Mouse (Mus musculus): ENCODE data around the gene Zfp120.
"Not testable (repeated sequence)": the region's sequence is repeated elsewhere in the genome, so short reads cannot be mapped to it uniquely, and the experiment has no call there.

Zfp120 gene

DNA sequence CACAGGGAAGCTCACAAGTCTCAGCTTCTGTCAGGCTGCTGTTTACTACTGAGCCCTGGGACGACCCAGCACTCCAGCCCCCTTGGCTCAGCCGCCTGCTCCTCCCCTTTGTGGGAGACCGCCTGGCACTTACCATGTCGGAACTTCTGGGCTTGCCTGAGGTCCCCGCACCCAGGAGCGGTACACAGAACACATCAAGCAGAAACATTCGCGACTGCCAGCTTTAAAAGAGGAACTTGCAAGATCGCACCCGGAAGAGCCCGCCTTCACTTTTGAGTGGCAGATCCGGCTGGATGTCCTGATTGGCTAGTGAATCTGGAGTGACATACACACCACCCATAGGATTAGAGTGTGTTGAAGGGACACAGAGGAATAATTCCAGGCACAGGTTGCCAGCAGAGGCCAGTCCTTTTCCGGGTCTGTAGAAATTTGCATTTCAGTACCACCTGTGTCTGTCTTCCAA lies at the start of gene Zfp120:
Zfp120 (minus strand) TSS at position 274 of the 463 bp plus-strand sequence.
- peak; percentile 92 for DNase-seq

DNA sequence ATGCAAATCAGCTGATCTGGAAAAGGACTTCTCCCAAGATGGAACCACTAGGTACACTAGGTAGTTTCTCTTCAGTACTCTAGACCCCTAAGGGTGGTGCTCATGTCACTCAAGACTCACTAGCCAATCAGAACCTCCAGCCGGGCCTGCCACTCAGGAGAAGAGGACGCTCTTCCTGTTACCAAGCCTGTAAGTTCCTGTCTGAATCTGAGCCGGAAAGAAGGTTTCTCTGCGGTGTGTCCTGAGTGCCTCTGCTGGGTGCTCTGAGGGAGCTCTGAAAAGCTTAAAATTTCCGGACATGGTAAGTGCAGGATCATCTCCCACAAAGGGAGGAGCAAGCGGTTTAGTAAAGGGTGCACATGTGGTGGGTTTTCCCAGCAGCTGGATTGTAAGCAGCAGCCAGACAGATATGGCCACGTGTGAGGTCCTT lies 45.1 kb upstream of the Zfp120 start, which contains the start of gene Gm14139:
Gm14139 (plus strand) TSS at position 186 of the 430 bp plus-strand sequence.
- not testable (repeated sequence) for DNase-seq

DNA sequence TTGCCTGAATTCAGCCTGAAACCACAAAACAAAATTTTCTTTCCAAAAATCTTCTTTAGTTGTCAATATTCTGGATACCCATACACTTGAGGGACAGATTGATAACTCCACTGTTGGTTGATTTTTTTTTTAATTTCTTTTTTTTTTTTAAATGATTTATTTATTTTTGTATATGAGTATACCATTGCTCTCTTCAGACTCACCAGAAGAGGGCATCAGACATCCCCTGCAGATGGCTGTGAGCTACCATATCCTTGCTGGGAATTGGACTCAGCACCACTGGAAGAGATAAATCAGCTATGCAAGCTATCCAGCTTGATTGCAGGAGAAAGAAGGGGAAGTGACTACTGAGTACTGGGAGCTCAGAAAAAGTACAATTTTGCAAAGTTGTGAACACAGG lies 44.5 kb upstream of the Zfp120 start:
- not testable (repeated sequence) for DNase-seq

DNA sequence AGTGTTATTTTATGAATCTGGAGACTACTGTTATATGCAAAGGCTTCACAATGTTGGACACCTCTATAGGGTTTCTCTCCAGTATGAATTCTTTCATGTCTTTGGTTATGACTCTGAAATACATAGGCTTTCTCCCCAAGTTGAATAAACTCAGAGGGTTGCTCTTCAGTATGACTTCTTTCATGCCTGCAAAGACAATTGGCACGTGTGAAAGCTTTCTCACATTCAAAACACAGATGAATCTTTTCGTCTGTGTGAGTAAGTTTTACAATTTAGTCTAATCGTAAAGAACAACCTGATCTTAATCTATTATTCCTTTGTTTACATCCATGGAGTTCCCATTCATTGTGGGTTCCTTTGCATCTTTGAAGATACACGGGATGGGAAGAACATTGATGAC lies 43.1 kb upstream of the Zfp120 start, which contains the start of gene Gm10770:
Gm10770 (minus strand) TSS at position 101 of the 400 bp plus-strand sequence.
- DNase-seq = not testable (repeated sequence)

DNA sequence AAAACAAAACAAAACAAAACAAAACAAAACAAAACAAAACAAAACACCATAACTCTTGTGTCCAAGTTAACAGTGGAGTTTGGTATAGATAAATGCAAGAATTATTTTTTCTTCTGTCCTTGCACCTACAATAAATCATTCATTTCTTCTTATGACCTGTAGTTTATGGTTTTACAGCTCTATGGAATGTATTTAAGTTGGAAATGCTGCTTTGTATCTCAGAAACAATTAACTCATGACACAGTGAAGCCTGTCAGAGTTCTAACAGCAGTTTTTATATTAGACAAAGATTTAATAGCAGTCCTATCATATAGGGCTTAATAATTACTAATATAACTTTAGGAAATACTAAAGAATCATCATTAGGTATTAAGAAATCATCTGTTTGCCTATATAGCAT lies 37.3 kb upstream of the Zfp120 start:
- no peak for DNase-seq

DNA sequence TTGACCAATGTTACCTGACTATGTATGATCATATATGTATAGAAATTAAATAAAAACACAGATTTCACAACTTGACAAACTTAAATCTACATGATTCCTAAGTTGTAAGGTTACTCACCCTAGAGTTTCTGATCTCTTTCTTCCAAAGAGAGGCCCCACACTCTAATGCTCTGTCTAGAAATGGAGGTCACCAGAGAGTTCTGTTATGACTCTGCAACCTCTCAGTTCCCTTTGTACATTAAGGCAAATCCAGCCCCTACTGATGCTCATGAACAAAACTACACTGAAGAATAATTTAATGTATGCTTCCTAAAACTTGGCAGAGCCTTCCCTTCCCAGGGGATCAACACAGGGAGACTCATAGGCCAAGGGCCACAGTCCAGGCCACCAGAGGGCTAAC lies 30.2 kb upstream of the Zfp120 start:
- DNase-seq = no peak

DNA sequence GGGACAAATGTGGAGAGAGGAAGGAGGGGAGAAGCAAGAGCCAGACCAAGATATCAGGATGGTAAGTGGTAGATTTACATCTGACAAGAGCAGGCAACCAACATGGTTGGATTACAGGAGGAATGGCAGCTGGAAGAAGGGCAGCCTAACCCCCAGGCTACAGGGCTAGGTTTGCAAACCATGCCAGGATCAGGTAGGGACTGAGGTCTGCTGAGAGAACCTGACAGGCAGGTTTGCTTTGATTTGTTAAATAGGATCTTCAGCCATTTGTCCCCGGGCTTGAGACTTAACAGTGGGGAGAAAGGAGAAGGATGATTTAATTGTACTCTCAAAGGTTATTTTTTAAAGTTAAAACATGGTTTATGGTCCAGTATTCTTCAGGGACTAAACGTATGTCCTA lies 3.7 kb downstream of the Zfp120 start:
- no peak for DNase-seq

DNA sequence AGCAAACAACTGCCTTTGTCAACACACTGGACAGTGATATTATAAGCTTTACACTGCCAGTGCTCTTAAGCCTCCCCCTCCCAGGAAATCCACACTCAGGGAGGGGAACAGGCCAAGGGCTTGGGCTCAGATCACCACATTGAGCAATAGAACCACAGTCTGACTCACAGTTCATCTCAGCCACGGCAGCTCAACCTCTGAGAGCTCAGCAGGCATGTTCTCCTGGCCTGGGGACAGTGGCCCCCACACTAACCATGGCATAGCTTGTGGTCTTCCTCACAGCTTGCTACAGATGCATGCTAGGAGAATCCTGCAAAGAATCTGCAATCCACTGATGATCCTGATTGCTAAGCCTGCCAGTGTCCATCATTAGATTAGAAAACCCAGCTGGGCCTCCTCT lies 4.5 kb downstream of the Zfp120 start:
- DNase-seq = not testable (repeated sequence)

DNA sequence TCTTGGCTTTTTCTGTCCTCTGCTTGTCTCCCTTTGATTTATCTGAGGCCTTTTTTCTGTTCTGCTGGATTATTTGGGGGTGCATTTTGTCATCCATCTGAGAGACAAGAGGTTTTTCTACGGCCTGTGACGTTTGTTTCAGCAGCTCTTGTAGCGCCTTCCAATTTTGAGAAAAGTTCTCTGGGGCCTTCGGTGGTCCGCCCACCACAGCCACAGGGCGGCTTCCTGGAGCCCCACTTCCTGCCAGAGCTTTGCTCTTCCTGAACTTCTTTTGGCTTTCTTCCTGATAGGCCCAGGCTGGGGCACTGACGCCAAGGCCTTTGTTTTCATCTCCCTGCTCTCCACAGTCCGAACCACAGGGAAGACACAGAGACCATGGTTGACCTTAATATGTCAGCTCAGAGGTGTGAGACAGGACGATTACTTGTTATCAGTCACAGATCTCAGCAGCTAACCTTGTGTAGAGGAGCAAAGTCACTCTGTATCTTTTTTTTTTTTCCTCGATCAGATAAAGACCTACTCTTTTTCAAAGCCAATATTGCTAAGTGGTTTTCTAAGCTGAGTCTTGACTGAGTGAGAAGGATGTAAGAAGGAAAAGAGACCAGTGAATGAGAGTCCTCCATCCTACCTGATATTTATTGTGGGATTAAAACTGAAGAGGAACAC lies 25.1 kb downstream of the Zfp120 start:
- no peak for DNase-seq

DNA sequence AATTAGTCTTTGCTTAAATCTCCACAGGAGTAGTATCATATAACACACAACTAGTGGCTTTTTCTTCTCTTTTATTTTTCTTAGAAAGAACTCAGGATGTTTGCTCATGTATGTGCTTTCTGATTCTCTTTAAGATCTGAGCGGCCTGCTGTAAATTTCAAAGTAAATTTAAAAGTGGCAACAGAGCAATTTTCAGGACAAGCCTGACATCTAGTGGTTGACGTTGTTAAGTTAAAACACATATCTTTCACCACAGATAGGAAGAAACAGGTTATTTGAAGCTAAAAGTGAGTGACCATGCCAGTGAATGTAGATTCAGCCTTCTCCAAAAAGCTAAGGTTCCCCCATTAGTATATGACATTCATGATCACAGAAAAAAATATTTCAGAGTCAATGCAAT lies 36.9 kb downstream of the Zfp120 start:
- DNase-seq = peak; percentile 25

All from right cerebral cortex, adult 18-20 months (tissue).